Mouse (Mus musculus) limb, embryonic 10.5 days (tissue): Measurements from ENCODE around the gene Gm48551. TPM values are rescaled to one million over a fixed set of nuclear protein-coding genes. Genes with fewer than 3 reads are reported as not detected.

Experiments used
- DNase-seq: peaks from one replicate; pipeline ENCODE4 v3.0.0-alpha.2; 2017; ENCODE audit warnings: low spot score
- H3K27ac ChIP-seq: fragments of 300-500 bp; sonication (generic); 2 replicates; pipeline ENCODE4 v1.5.1; 2016; ENCODE audit warnings: mild to moderate bottlenecking
- H3K27me3 ChIP-seq: fragments of 300-500 bp; sonication (generic); 2 replicates; pipeline ENCODE4 v1.6.1; 2016; ENCODE audit warnings: low read depth, mild to moderate bottlenecking; ENCODE audit not compliant: poor library complexity, severe bottlenecking
- H3K36me3 ChIP-seq: fragments of 300-500 bp; sonication (generic); 2 replicates; pipeline ENCODE4 v1.6.1; 2016; ENCODE audit warnings: mild to moderate bottlenecking, moderate library complexity
- H3K4me1 ChIP-seq: fragments of 300-500 bp; sonication (generic); 2 replicates; pipeline ENCODE4 v1.6.1; 2016
- H3K4me3 ChIP-seq: fragments of 300-500 bp; sonication (generic); 2 replicates; pipeline ENCODE4 v1.5.1; 2016; ENCODE audit warnings: mild to moderate bottlenecking, moderate library complexity
- H3K9me3 ChIP-seq: fragments of 300-500 bp; sonication (generic); replicated peaks from 2 replicates; pipeline ENCODE4 v1.6.1; 2016; ENCODE audit warnings: mild to moderate bottlenecking
- microRNA-seq: library from miRNA; unstranded; fragments of <30 nt; microRNA quantifications from one replicate; pipeline ENCODE4, GENCODE M21; 2017
- polyA plus RNA-seq: library from polyadenylated mRNA; unstranded; fragments of >200 nt; fragmentation: Nextera tagmentation; extraction: Ambion mirVana; gene quantifications from 2 replicates; pipeline ENCODE4 v1.2.1, GENCODE M21; 2016

Gene Gm48551
- polyA plus RNA-seq, 1 experiment from 2014 or later = 3.8 TPM

GRCm38 (mm10) chr10:81441019-81441418 is 56.8 kb downstream of the Gm48551 start:
- H3K27ac ChIP-seq = no peak overlapping the region
- no peaks in the 10 kb centered on the region; the same call in 1 of the 2 replicates for H3K9me3 ChIP-seq
- peaks cover under 1% of the 10 kb centered on the region; the same call in 1 of the 2 replicates for H3K27me3 ChIP-seq
- H3K4me1 ChIP-seq = no peaks in the 10 kb centered on the region
- no peak overlapping the region for H3K4me3 ChIP-seq
- DNase-seq = no peak
- H3K36me3 ChIP-seq = no peaks in the 10 kb centered on the region

Small RNA genes lying within 50 kb of the gene (microRNA-seq; reads per million reads assigned to microRNA genes)
- gene Mir1191b (1.2 reads per million), gene Mir6913 (1.5 reads per million)

Other genes starting within 250 kb of the Gm48551 start
- gene Zbtb7a, start 249.2 kb upstream of the Gm48551 start, polyA plus RNA-seq = 9.6 and 11.7 TPM in 2 replicates
- gene Pias4, start 216.5 kb upstream of the Gm48551 start, polyA plus RNA-seq = 73.6 and 73.9 TPM in 2 replicates
- gene Eef2, start 207.8 kb upstream of the Gm48551 start, polyA plus RNA-seq = 575 and 611 TPM in 2 replicates
- gene Dapk3, start 201.5 kb upstream of the Gm48551 start, polyA plus RNA-seq = 46.5 and 52.0 TPM in 2 replicates
- not detected in 2 replicates for gene 4930442H23Rik, start 200.6 kb upstream of the Gm48551 start, polyA plus RNA-seq
- gene Nmrk2, start 182.4 kb upstream of the Gm48551 start, polyA plus RNA-seq = not detected in 2 replicates
- gene Atcay, start 153.6 kb upstream of the Gm48551 start, polyA plus RNA-seq = 0.06 TPM in 1 of 2 replicates, not detected in the other
- gene Zfr2, start 151.3 kb upstream of the Gm48551 start, polyA plus RNA-seq = 2.0 and 5.0 TPM in 2 replicates
- 2.1 and 3.0 TPM in 2 replicates for gene Matk, start 131.5 kb upstream of the Gm48551 start, polyA plus RNA-seq
- 234 and 258 TPM in 2 replicates for gene Mrpl54, start 117.5 kb upstream of the Gm48551 start, polyA plus RNA-seq
- 56.5 and 57.6 TPM in 2 replicates for gene Apba3, start 117.5 kb upstream of the Gm48551 start, polyA plus RNA-seq
- 4.7 and 5.1 TPM in 2 replicates for gene Tjp3, start 92.9 kb upstream of the Gm48551 start, polyA plus RNA-seq
- 67.0 and 71.3 TPM in 2 replicates for gene Pip5k1c, start 91.5 kb upstream of the Gm48551 start, polyA plus RNA-seq
- 62.5 and 67.7 TPM in 2 replicates for gene Cactin, start 63.4 kb upstream of the Gm48551 start, polyA plus RNA-seq
- gene Tbxa2r, start 55.7 kb upstream of the Gm48551 start, polyA plus RNA-seq = 3.2 and 3.6 TPM in 2 replicates
- gene Gipc3, start 41.2 kb upstream of the Gm48551 start, polyA plus RNA-seq = 0.09 TPM in 1 of 2 replicates, not detected in the other
- 99.6 and 114 TPM in 2 replicates for gene Hmg20b, start 34.0 kb upstream of the Gm48551 start, polyA plus RNA-seq
- 7.6 and 8.8 TPM in 2 replicates for gene Mfsd12, start 27.0 kb upstream of the Gm48551 start, polyA plus RNA-seq
- gene 4930404N11Rik, start 18.6 kb upstream of the Gm48551 start, polyA plus RNA-seq = 0.24 and 0.38 TPM in 2 replicates
- 134 and 148 TPM in 2 replicates for gene Fzr1, start 6.0 kb upstream of the Gm48551 start, polyA plus RNA-seq
- 101 and 115 TPM in 2 replicates for gene Dohh, start within 50 bp of the Gm48551 start, polyA plus RNA-seq
- 1.4 and 1.5 TPM in 2 replicates for gene Gm48552, start 4.5 kb downstream of the Gm48551 start, polyA plus RNA-seq
- 1.9 and 2.9 TPM in 2 replicates for gene Smim24, start 8.6 kb downstream of the Gm48551 start, polyA plus RNA-seq
- gene Nfic, start 71.2 kb downstream of the Gm48551 start, polyA plus RNA-seq = 9.3 and 19.8 TPM in 2 replicates
- gene Celf5, start 98.2 kb downstream of the Gm48551 start, polyA plus RNA-seq = 0.24 and 0.48 TPM in 2 replicates
- gene Ncln, start 111.9 kb downstream of the Gm48551 start, polyA plus RNA-seq = 100 and 102 TPM in 2 replicates
- gene S1pr4, start 115.7 kb downstream of the Gm48551 start, polyA plus RNA-seq = 0.34 and 0.39 TPM in 2 replicates
- gene Gna15, start 139.8 kb downstream of the Gm48551 start, polyA plus RNA-seq = 0.80 and 2.0 TPM in 2 replicates
- gene Gna11, start 160.7 kb downstream of the Gm48551 start, polyA plus RNA-seq = 88.5 and 91.5 TPM in 2 replicates
- gene Aes, start 175.0 kb downstream of the Gm48551 start, polyA plus RNA-seq = 337 and 432 TPM in 2 replicates
- 17.1 and 28.2 TPM in 2 replicates for gene Tle2, start 190.1 kb downstream of the Gm48551 start, polyA plus RNA-seq
- gene Tle6, start 216.6 kb downstream of the Gm48551 start, polyA plus RNA-seq = 12.6 and 15.5 TPM in 2 replicates
- 1.4 TPM in 2 replicates for gene BC025920, start 221.8 kb downstream of the Gm48551 start, polyA plus RNA-seq
- gene Sirt6, start 243.3 kb downstream of the Gm48551 start, polyA plus RNA-seq = 53.3 and 58.5 TPM in 2 replicates
- gene Ankrd24, start 244.1 kb downstream of the Gm48551 start, polyA plus RNA-seq = 8.0 and 8.6 TPM in 2 replicates